Mouse (Mus musculus): ENCODE results near the gene Gfm2. TPM values are rescaled to one million over a fixed set of nuclear protein-coding genes. Genes with fewer than 3 reads are reported as not detected.

Gfm2 gene
- polyA plus RNA-seq, 1 experiment from 2014 or later: 37.4 TPM

- Histone ChIP-seq H3K36me3 (peaks cover 80% of the 10 kb centered on the region), H3K27ac (no peak overlapping the region), H3K9me3 (no peaks in the 10 kb centered on the region), H3K4me1 (replicated peaks) (no peaks in the 10 kb centered on the region), H3K27me3 (ENCODE audit: insufficient read depth, poor library complexity, severe bottlenecking) (no peaks in the 10 kb centered on the region), H3K4me3 (no peak overlapping the region)
- WGBS: 64% methylated on average over 4 of the region's 4 CpGs
- DNase-seq (ENCODE audit: low spot score): no peak
These were observed 8.1 kb downstream of the Gfm2 start for GRCm38 (mm10) chr13:97145834-97146233.

GRCm38 (mm10) chr13:97175520-97176264 lies 38.0 kb downstream of the Gfm2 start:
- 92% methylated on average over 10 of the region's 10 CpGs for WGBS
- no peak overlapping the region for H3K27ac ChIP-seq
- H3K27me3 ChIP-seq (ENCODE audit: insufficient read depth, poor library complexity, severe bottlenecking): no peaks in the 10 kb centered on the region
- no peak overlapping the region for H3K4me3 ChIP-seq
- no peaks in the 10 kb centered on the region; the same call in 1 of the 2 replicates for H3K4me1 ChIP-seq (replicated peaks)
- H3K36me3 ChIP-seq: peaks cover 96% of the 10 kb centered on the region
- no peak for DNase-seq (ENCODE audit: low spot score)
- H3K9me3 ChIP-seq: no peaks in the 10 kb centered on the region

GRCm38 (mm10) chr13:97176731-97177130 lies 39.0 kb downstream of the Gfm2 start:
- Histone ChIP-seq H3K27me3 (ENCODE audit: insufficient read depth, poor library complexity, severe bottlenecking) (no peaks in the 10 kb centered on the region), H3K36me3 (peaks cover 89% of the 10 kb centered on the region), H3K9me3 (no peaks in the 10 kb centered on the region), H3K4me1 (replicated peaks) (no peaks in the 10 kb centered on the region; the same call in 1 of the 2 replicates), H3K4me3 (no peak overlapping the region), H3K27ac (no peak overlapping the region)
- WGBS: 91% methylated on average over 5 of the region's 5 CpGs
- no peak for DNase-seq (ENCODE audit: low spot score)

- WGBS: 66% methylated on average over 7 of the region's 7 CpGs
- Histone ChIP-seq H3K36me3 (peaks cover 75% of the 10 kb centered on the region), H3K27me3 (ENCODE audit: insufficient read depth, poor library complexity, severe bottlenecking) (no peaks in the 10 kb centered on the region), H3K4me1 (replicated peaks) (no peaks in the 10 kb centered on the region; the same call in 1 of the 2 replicates), H3K9me3 (no peaks in the 10 kb centered on the region), H3K4me3 (no peak overlapping the region), H3K27ac (no peak overlapping the region)
- no peak for DNase-seq (ENCODE audit: low spot score)
These were observed 41.2 kb downstream of the Gfm2 start for GRCm38 (mm10) chr13:97178943-97179342.

- no peak for DNase-seq (ENCODE audit: low spot score)
- Histone ChIP-seq H3K36me3 (peaks cover 62% of the 10 kb centered on the region), H3K27ac (no peak overlapping the region), H3K9me3 (no peaks in the 10 kb centered on the region), H3K27me3 (ENCODE audit: insufficient read depth, poor library complexity, severe bottlenecking) (no peaks in the 10 kb centered on the region), H3K4me3 (no peak overlapping the region), H3K4me1 (replicated peaks) (no peaks in the 10 kb centered on the region; the same call in 1 of the 2 replicates)
- WGBS: 60% methylated on average over 6 of the region's 6 CpGs
These were observed 42.5 kb downstream of the Gfm2 start for GRCm38 (mm10) chr13:97180113-97180828.

- no peak for DNase-seq (ENCODE audit: low spot score)
- 77% methylated on average over 4 of the region's 4 CpGs for WGBS
- H3K36me3 ChIP-seq: peaks cover 38% of the 10 kb centered on the region
These were observed 45.1 kb downstream of the Gfm2 start for GRCm38 (mm10) chr13:97182821-97183220.

GRCm38 (mm10) chr13:97184168-97184567 lies 46.4 kb downstream of the Gfm2 start:
- no peak overlapping the region for H3K27ac ChIP-seq
- H3K4me3 ChIP-seq: no peak overlapping the region
- H3K36me3 ChIP-seq: peaks cover 25% of the 10 kb centered on the region
- no peaks in the 10 kb centered on the region for H3K9me3 ChIP-seq
- no peaks in the 10 kb centered on the region for H3K27me3 ChIP-seq (ENCODE audit: insufficient read depth, poor library complexity, severe bottlenecking)
- no peaks in the 10 kb centered on the region; the same call in 1 of the 2 replicates for H3K4me1 ChIP-seq (replicated peaks)
- 93% methylated on average over 2 of the region's 2 CpGs for WGBS
- no peak for DNase-seq (ENCODE audit: low spot score)

More at GRCm38 (mm10) chr13:97182821-97183220, 45.1 kb downstream of the Gfm2 start:
- no peak overlapping the region for H3K4me3 ChIP-seq
- no peaks in the 10 kb centered on the region; the same call in 1 of the 2 replicates for H3K4me1 ChIP-seq (replicated peaks)
- H3K9me3 ChIP-seq: no peaks in the 10 kb centered on the region
- H3K27me3 ChIP-seq (ENCODE audit: insufficient read depth, poor library complexity, severe bottlenecking): no peaks in the 10 kb centered on the region
- H3K27ac ChIP-seq: no peak overlapping the region

GRCm38 (mm10) chr13:97184656-97185055 lies 46.9 kb downstream of the Gfm2 start:
- Histone ChIP-seq H3K36me3 (peaks cover 21% of the 10 kb centered on the region), H3K9me3 (no peaks in the 10 kb centered on the region), H3K27ac (no peak overlapping the region), H3K27me3 (ENCODE audit: insufficient read depth, poor library complexity, severe bottlenecking) (no peaks in the 10 kb centered on the region), H3K4me1 (replicated peaks) (no peaks in the 10 kb centered on the region; the same call in 1 of the 2 replicates), H3K4me3 (no peak overlapping the region)
- 86% methylated on average over 5 of the region's 5 CpGs for WGBS
- no peak for DNase-seq (ENCODE audit: low spot score)

- Histone ChIP-seq H3K27ac (no peak overlapping the region), H3K27me3 (ENCODE audit: insufficient read depth, poor library complexity, severe bottlenecking) (no peaks in the 10 kb centered on the region), H3K9me3 (no peaks in the 10 kb centered on the region), H3K36me3 (peaks cover 11% of the 10 kb centered on the region), H3K4me1 (replicated peaks) (no peaks in the 10 kb centered on the region), H3K4me3 (no peak overlapping the region)
- WGBS: 83% methylated on average over 4 of the region's 4 CpGs
- DNase-seq (ENCODE audit: low spot score): no peak
These were observed 48.6 kb downstream of the Gfm2 start for GRCm38 (mm10) chr13:97186346-97186745.

GRCm38 (mm10) chr13:97187693-97188092 lies 50.0 kb downstream of the Gfm2 start:
- Histone ChIP-seq H3K9me3 (no peaks in the 10 kb centered on the region), H3K27ac (no peak overlapping the region), H3K4me3 (no peak overlapping the region), H3K4me1 (replicated peaks) (no peaks in the 10 kb centered on the region), H3K36me3 (peaks cover 9% of the 10 kb centered on the region), H3K27me3 (ENCODE audit: insufficient read depth, poor library complexity, severe bottlenecking) (no peaks in the 10 kb centered on the region)
- no peak for DNase-seq (ENCODE audit: low spot score)
- WGBS: 88% methylated on average over 5 of the region's 5 CpGs

GRCm38 (mm10) chr13:97192649-97193048 lies 54.9 kb downstream of the Gfm2 start:
- H3K36me3 ChIP-seq: 0 out of 2 replicates have a peak, but pooled peaks cover 3% of the 10 kb centered on the region
- DNase-seq (ENCODE audit: low spot score): no peak
- no peaks in the 10 kb centered on the region for H3K9me3 ChIP-seq
- peaks cover 10% of the 10 kb centered on the region for H3K27me3 ChIP-seq (ENCODE audit: insufficient read depth, poor library complexity, severe bottlenecking)
- H3K4me3 ChIP-seq: no peak overlapping the region
- peaks cover 11% of the 10 kb centered on the region for H3K4me1 ChIP-seq (replicated peaks)
- no peak overlapping the region for H3K27ac ChIP-seq
- WGBS: 90% methylated on average over 11 of the region's 11 CpGs

GRCm38 (mm10) chr13:97193420-97193819 lies 55.7 kb downstream of the Gfm2 start:
- peaks cover 10% of the 10 kb centered on the region for H3K27me3 ChIP-seq (ENCODE audit: insufficient read depth, poor library complexity, severe bottlenecking)
- peaks cover 18% of the 10 kb centered on the region for H3K4me1 ChIP-seq (replicated peaks)
- DNase-seq (ENCODE audit: low spot score): no peak
- no peak overlapping the region for H3K27ac ChIP-seq
- H3K36me3 ChIP-seq: 0 out of 2 replicates have a peak, but pooled peaks cover 3% of the 10 kb centered on the region
- no peaks in the 10 kb centered on the region for H3K9me3 ChIP-seq
- WGBS: 75% methylated on average over 7 of the region's 7 CpGs
- no peak overlapping the region for H3K4me3 ChIP-seq

Data from hindbrain, embryonic 10.5 days (tissue).